Mouse (Mus musculus): ENCODE measurements around the gene Abhd4.
A peak's percentile ranks its signal among the peaks of the same experiment; 100 is the strongest.

Abhd4 gene

GRCm38 (mm10) chr14:54253741-54254291, at the start of gene Abhd4, which contains the start of gene Dad1:
Gene Abhd4 (plus strand): TSS chr14:54254188.
Gene Dad1 (minus strand): TSS chr14:54254104.
- peak; percentile 97 for DNase-seq (ENCODE audit: low spot score)

GRCm38 (mm10) chr14:54204311-54204710, 49.7 kb upstream of the Abhd4 start:
- no peak for DNase-seq (ENCODE audit: low spot score)

GRCm38 (mm10) chr14:54204786-54205185, 49.2 kb upstream of the Abhd4 start:
- no peak for DNase-seq (ENCODE audit: low spot score)

GRCm38 (mm10) chr14:54205904-54206303, 48.1 kb upstream of the Abhd4 start:
- DNase-seq (ENCODE audit: low spot score): no peak

- no peak for DNase-seq (ENCODE audit: low spot score)
Measured at GRCm38 (mm10) chr14:54206309-54206708, 47.7 kb upstream of the Abhd4 start.

- no peak for DNase-seq (ENCODE audit: low spot score)
Measured at GRCm38 (mm10) chr14:54206750-54207550, 47.0 kb upstream of the Abhd4 start.

- no peak for DNase-seq (ENCODE audit: low spot score)
Measured at GRCm38 (mm10) chr14:54207924-54208323, 46.1 kb upstream of the Abhd4 start.

GRCm38 (mm10) chr14:54208741-54209140, 45.2 kb upstream of the Abhd4 start:
- no peak for DNase-seq (ENCODE audit: low spot score)

- no peak for DNase-seq (ENCODE audit: low spot score)
Measured at GRCm38 (mm10) chr14:54209932-54210331, 44.1 kb upstream of the Abhd4 start.

- no peak for DNase-seq (ENCODE audit: low spot score)
Measured at GRCm38 (mm10) chr14:54210401-54210800, 43.6 kb upstream of the Abhd4 start.

GRCm38 (mm10) chr14:54211199-54211598, 42.8 kb upstream of the Abhd4 start:
- no peak for DNase-seq (ENCODE audit: low spot score)

GRCm38 (mm10) chr14:54211755-54212154, 42.2 kb upstream of the Abhd4 start:
- DNase-seq (ENCODE audit: low spot score): no peak

- DNase-seq (ENCODE audit: low spot score): no peak
Measured at GRCm38 (mm10) chr14:54213734-54214133, 40.3 kb upstream of the Abhd4 start.

- no peak for DNase-seq (ENCODE audit: low spot score)
Measured at GRCm38 (mm10) chr14:54214477-54214876, 39.5 kb upstream of the Abhd4 start.

- no peak for DNase-seq (ENCODE audit: low spot score)
Measured at GRCm38 (mm10) chr14:54214901-54215300, 39.1 kb upstream of the Abhd4 start.

- no peak for DNase-seq (ENCODE audit: low spot score)
Measured at GRCm38 (mm10) chr14:54216126-54216525, 37.9 kb upstream of the Abhd4 start.

- DNase-seq (ENCODE audit: low spot score): no peak
Measured at GRCm38 (mm10) chr14:54218233-54218632, 35.8 kb upstream of the Abhd4 start.

GRCm38 (mm10) chr14:54218721-54219120, 35.3 kb upstream of the Abhd4 start:
- DNase-seq (ENCODE audit: low spot score): no peak

- DNase-seq (ENCODE audit: low spot score): no peak
Measured at GRCm38 (mm10) chr14:54219256-54219655, 34.7 kb upstream of the Abhd4 start.

- no peak for DNase-seq (ENCODE audit: low spot score)
Measured at GRCm38 (mm10) chr14:54219849-54220248, 34.1 kb upstream of the Abhd4 start.

- no peak for DNase-seq (ENCODE audit: low spot score)
Measured at GRCm38 (mm10) chr14:54220726-54221494, 33.1 kb upstream of the Abhd4 start.

- DNase-seq (ENCODE audit: low spot score): no peak
Measured at GRCm38 (mm10) chr14:54221641-54222040, 32.3 kb upstream of the Abhd4 start.

GRCm38 (mm10) chr14:54222289-54222727, 31.7 kb upstream of the Abhd4 start:
- DNase-seq (ENCODE audit: low spot score): no peak

Data from MN1 (cell line).